Mouse (Mus musculus): Measurements from ENCODE around the gene Smim22. TPM values are rescaled to one million over a fixed set of nuclear protein-coding genes. Genes with fewer than 3 reads are reported as not detected.

Smim22 gene
- polyA plus RNA-seq, 1 experiment from 2014 or later, result 2.0 TPM

DNA sequence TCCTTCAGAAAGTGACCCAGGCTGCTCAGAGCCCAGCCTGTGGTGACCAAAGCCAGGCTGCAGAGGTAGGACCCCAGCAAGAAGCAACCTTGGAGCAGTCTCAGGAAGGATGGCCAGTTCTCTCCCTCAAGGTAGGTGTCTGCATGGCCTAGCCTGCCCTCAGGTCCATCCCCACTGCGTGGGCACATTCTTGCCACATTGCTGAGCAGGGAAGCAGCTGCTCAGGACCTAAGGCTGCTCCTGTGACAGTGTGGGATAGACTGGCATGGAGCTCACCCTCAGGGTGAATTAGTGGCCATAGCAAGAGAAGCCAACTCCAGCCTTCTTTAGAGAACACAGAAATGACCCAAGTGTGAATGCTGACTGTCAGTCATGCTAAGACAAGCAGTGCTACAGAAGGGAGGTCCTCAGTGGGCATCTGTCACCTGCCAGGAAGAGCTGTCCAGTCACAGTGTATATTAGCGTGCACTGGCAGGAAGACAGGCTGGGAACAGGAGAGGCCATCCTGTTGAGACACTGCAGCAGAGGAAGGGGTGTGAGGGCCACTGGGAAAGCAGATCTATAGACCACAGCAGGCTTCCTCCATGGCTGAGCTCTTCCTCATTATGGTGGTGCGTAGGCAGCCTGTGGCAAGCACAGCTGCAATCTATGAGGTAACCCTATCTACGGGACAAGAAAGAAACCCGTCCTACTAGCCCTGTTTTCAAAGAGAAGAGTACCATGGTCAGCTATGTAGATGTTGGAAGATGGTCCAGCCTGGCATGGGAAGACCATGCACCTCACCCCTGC, 37.8 kb upstream of the Smim22 start:
- Histone ChIP-seq H3K9me3 (ENCODE audit: control insufficient read depth, low read length) (no peaks in the 10 kb centered on the region), H3K27ac (ENCODE audit: low read depth, low read length) (no peak overlapping the region)
- 96% methylated on average over 5 of the region's 5 CpGs for WGBS

GRCm38 (mm10) chr16:4971626-4972025, 35.5 kb upstream of the Smim22 start:
- no peak overlapping the region for H3K4me2 ChIP-seq (ENCODE audit: low read depth, low read length, severe bottlenecking)

More for the DNA sequence above, 37.8 kb upstream of the Smim22 start:
- H3K9ac ChIP-seq (ENCODE audit: low read length), result no peak overlapping the region
- peaks cover 4% of the 10 kb centered on the region for H3K4me1 ChIP-seq (replicated peaks; ENCODE audit: control insufficient read depth, insufficient read depth, low read length)
- no peaks in the 10 kb centered on the region for H3K36me3 ChIP-seq (ENCODE audit: control insufficient read depth, insufficient read depth, low read length)
- H3K4me3 ChIP-seq (ENCODE audit: low read depth, low read length), result no peak overlapping the region
- ATAC-seq (replicated peaks; ENCODE audit: low FRiP score) (no peak), DNase-seq (ENCODE audit: low spot score) (no peak)
- H3K4me2 ChIP-seq (ENCODE audit: low read depth, low read length, severe bottlenecking), result no peak overlapping the region
- H3K27me3 ChIP-seq (ENCODE audit: control insufficient read depth, insufficient read depth, low read length), result no peaks in the 10 kb centered on the region

GRCm38 (mm10) chr16:4974521-4974920, 32.6 kb upstream of the Smim22 start:
- Histone ChIP-seq H3K27ac (ENCODE audit: low read depth, low read length) (no peak overlapping the region), H3K4me3 (ENCODE audit: low read depth, low read length) (no peak overlapping the region), H3K9ac (ENCODE audit: low read length) (no peak overlapping the region), H3K4me1 (replicated peaks; ENCODE audit: control insufficient read depth, insufficient read depth, low read length) (no peaks in the 10 kb centered on the region), H3K4me2 (ENCODE audit: low read depth, low read length, severe bottlenecking) (no peak overlapping the region), H3K36me3 (ENCODE audit: control insufficient read depth, insufficient read depth, low read length) (no peaks in the 10 kb centered on the region), H3K9me3 (ENCODE audit: control insufficient read depth, low read length) (no peaks in the 10 kb centered on the region), H3K27me3 (ENCODE audit: control insufficient read depth, insufficient read depth, low read length) (no peaks in the 10 kb centered on the region)
- WGBS, result 87% methylated on average over 5 of the region's 5 CpGs
- DNase-seq (ENCODE audit: low spot score), result no peak
- ATAC-seq (replicated peaks; ENCODE audit: low FRiP score), result no peak

More at GRCm38 (mm10) chr16:4971626-4972025, 35.5 kb upstream of the Smim22 start:
- 86% methylated on average over 4 of the region's 4 CpGs for WGBS
- H3K9me3 ChIP-seq (ENCODE audit: control insufficient read depth, low read length), result no peaks in the 10 kb centered on the region
- ATAC-seq (replicated peaks; ENCODE audit: low FRiP score), result no peak
- H3K4me1 ChIP-seq (replicated peaks; ENCODE audit: control insufficient read depth, insufficient read depth, low read length), result no peaks in the 10 kb centered on the region
- H3K36me3 ChIP-seq (ENCODE audit: control insufficient read depth, insufficient read depth, low read length), result no peaks in the 10 kb centered on the region
- no peaks in the 10 kb centered on the region for H3K27me3 ChIP-seq (ENCODE audit: control insufficient read depth, insufficient read depth, low read length)
- no peak overlapping the region for H3K9ac ChIP-seq (ENCODE audit: low read length)
- H3K27ac ChIP-seq (ENCODE audit: low read depth, low read length), result no peak overlapping the region
- no peak for DNase-seq (ENCODE audit: low spot score)
- no peak overlapping the region for H3K4me3 ChIP-seq (ENCODE audit: low read depth, low read length)

GRCm38 (mm10) chr16:4976180-4976579, 30.9 kb upstream of the Smim22 start:
- Histone ChIP-seq H3K27me3 (ENCODE audit: control insufficient read depth, insufficient read depth, low read length) (no peaks in the 10 kb centered on the region), H3K4me1 (replicated peaks; ENCODE audit: control insufficient read depth, insufficient read depth, low read length) (no peaks in the 10 kb centered on the region), H3K36me3 (ENCODE audit: control insufficient read depth, insufficient read depth, low read length) (no peaks in the 10 kb centered on the region), H3K4me3 (ENCODE audit: low read depth, low read length) (no peak overlapping the region), H3K9ac (ENCODE audit: low read length) (no peak overlapping the region), H3K27ac (ENCODE audit: low read depth, low read length) (no peak overlapping the region), H3K4me2 (ENCODE audit: low read depth, low read length, severe bottlenecking) (no peak overlapping the region), H3K9me3 (ENCODE audit: control insufficient read depth, low read length) (no peaks in the 10 kb centered on the region)
- ATAC-seq (replicated peaks; ENCODE audit: low FRiP score) (no peak), DNase-seq (ENCODE audit: low spot score) (no peak)
- 79% methylated on average over 2 of the region's 2 CpGs for WGBS

GRCm38 (mm10) chr16:4978275-4979051, 28.6 kb upstream of the Smim22 start:
- no peak overlapping the region for H3K4me2 ChIP-seq (ENCODE audit: low read depth, low read length, severe bottlenecking)
- no peaks in the 10 kb centered on the region for H3K36me3 ChIP-seq (ENCODE audit: control insufficient read depth, insufficient read depth, low read length)
- 68% methylated on average over 5 of the region's 5 CpGs for WGBS
- ATAC-seq (replicated peaks; ENCODE audit: low FRiP score), result no peak
- no peak overlapping the region for H3K9ac ChIP-seq (ENCODE audit: low read length)
- no peaks in the 10 kb centered on the region for H3K27me3 ChIP-seq (ENCODE audit: control insufficient read depth, insufficient read depth, low read length)
- H3K27ac ChIP-seq (ENCODE audit: low read depth, low read length), result no peak overlapping the region
- no peaks in the 10 kb centered on the region for H3K4me1 ChIP-seq (replicated peaks; ENCODE audit: control insufficient read depth, insufficient read depth, low read length)
- H3K9me3 ChIP-seq (ENCODE audit: control insufficient read depth, low read length), result no peaks in the 10 kb centered on the region
- DNase-seq (ENCODE audit: low spot score), result no peak
- H3K4me3 ChIP-seq (ENCODE audit: low read depth, low read length), result no peak overlapping the region

DNA sequence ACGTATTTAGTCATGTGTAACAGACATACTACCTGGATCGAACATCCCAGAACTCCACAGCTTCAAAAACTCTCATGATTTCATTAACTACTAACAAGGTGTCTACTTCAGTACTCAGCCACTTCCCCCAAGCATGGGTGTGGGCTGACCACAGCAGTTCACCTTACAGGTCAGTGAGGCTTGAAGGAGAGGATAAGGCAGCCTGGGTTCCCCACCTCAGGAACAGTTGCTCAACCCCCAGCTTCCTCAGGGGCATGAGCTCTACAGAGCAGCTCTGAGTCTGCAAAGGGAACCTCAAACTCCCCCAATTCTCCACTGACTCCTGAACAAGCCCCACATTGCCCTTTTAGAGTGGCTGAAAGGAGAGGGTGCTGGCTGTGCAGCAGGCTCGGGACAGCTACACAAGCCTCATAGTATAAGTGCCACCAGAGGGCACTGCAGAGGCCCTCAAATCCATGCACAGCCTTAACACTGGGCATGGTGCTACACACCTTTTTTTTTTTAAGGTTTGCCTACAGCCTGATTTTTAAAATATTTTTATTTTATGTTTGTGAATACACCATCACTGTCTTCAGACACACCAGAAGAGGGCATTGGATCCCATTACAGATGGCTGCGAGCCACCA, 27.2 kb upstream of the Smim22 start:
- DNase-seq (ENCODE audit: low spot score) (no peak), ATAC-seq (replicated peaks; ENCODE audit: low FRiP score) (no peak)
- H3K9ac ChIP-seq (ENCODE audit: low read length), result no peak overlapping the region
- H3K27ac ChIP-seq (ENCODE audit: low read depth, low read length), result no peak overlapping the region
- 72% methylated on average over 4 of the region's 4 CpGs for WGBS
- H3K4me1 ChIP-seq (replicated peaks; ENCODE audit: control insufficient read depth, insufficient read depth, low read length), result no peaks in the 10 kb centered on the region
- no peaks in the 10 kb centered on the region for H3K27me3 ChIP-seq (ENCODE audit: control insufficient read depth, insufficient read depth, low read length)
- H3K4me3 ChIP-seq (ENCODE audit: low read depth, low read length), result no peak overlapping the region
- H3K9me3 ChIP-seq (ENCODE audit: control insufficient read depth, low read length), result no peaks in the 10 kb centered on the region
- H3K4me2 ChIP-seq (ENCODE audit: low read depth, low read length, severe bottlenecking), result no peak overlapping the region
- H3K36me3 ChIP-seq (ENCODE audit: control insufficient read depth, insufficient read depth, low read length), result no peaks in the 10 kb centered on the region

- ATAC-seq (replicated peaks; ENCODE audit: low FRiP score), result no peak
- DNase-seq (ENCODE audit: low spot score), result no peak
- Histone ChIP-seq H3K36me3 (ENCODE audit: control insufficient read depth, insufficient read depth, low read length) (no peaks in the 10 kb centered on the region), H3K9ac (ENCODE audit: low read length) (no peak overlapping the region), H3K4me1 (replicated peaks; ENCODE audit: control insufficient read depth, insufficient read depth, low read length) (no peaks in the 10 kb centered on the region), H3K4me3 (ENCODE audit: low read depth, low read length) (no peak overlapping the region), H3K27me3 (ENCODE audit: control insufficient read depth, insufficient read depth, low read length) (no peaks in the 10 kb centered on the region), H3K9me3 (ENCODE audit: control insufficient read depth, low read length) (no peaks in the 10 kb centered on the region), H3K27ac (ENCODE audit: low read depth, low read length) (no peak overlapping the region), H3K4me2 (ENCODE audit: low read depth, low read length, severe bottlenecking) (no peak overlapping the region)
- 91% methylated on average over 12 of the region's 12 CpGs for WGBS
Measured at GRCm38 (mm10) chr16:4984717-4985116, 22.4 kb upstream of the Smim22 start.

DNA sequence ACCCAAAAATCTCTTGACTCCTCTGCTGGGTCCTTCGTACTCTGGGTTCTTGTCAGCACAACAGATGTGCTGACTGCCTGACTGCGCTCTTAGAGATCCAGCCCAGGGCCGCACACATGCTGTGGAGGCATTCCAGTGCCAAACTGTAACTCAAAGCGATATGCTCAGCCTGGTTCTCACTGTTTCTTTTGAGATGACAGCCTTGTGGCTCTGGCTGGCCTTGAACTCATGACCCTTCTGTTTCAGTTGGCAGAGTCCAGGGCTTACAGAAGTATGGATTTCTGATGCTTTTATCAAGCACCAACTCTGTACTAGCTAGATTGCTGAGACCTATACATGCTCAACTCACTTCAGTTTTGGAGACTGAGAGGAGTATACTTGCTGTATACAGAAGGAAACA, 13.8 kb upstream of the Smim22 start:
- ATAC-seq (replicated peaks; ENCODE audit: low FRiP score) (no peak), DNase-seq (ENCODE audit: low spot score) (no peak)
- H3K4me2 ChIP-seq (ENCODE audit: low read depth, low read length, severe bottlenecking), result no peak overlapping the region
- no peaks in the 10 kb centered on the region for H3K27me3 ChIP-seq (ENCODE audit: control insufficient read depth, insufficient read depth, low read length)
- no peaks in the 10 kb centered on the region for H3K9me3 ChIP-seq (ENCODE audit: control insufficient read depth, low read length)
- H3K4me3 ChIP-seq (ENCODE audit: low read depth, low read length), result no peak overlapping the region
- 83% methylated on average over 4 of the region's 4 CpGs for WGBS
- no peaks in the 10 kb centered on the region for H3K36me3 ChIP-seq (ENCODE audit: control insufficient read depth, insufficient read depth, low read length)
- no peaks in the 10 kb centered on the region for H3K4me1 ChIP-seq (replicated peaks; ENCODE audit: control insufficient read depth, insufficient read depth, low read length)
- no peak overlapping the region for H3K9ac ChIP-seq (ENCODE audit: low read length)
- H3K27ac ChIP-seq (ENCODE audit: low read depth, low read length), result no peak overlapping the region
